Mouse (Mus musculus) adrenal gland, postnatal 4 days (tissue): ENCODE data around the gene Zfp626. TPM values are rescaled to one million over a fixed set of nuclear protein-coding genes. Genes with fewer than 3 reads are reported as not detected.
A peak's percentile ranks its signal among the peaks of the same experiment; 100 is the strongest.
"Not testable (repeated sequence)": the region's sequence is repeated elsewhere in the genome, so short reads cannot be mapped to it uniquely, and the experiment has no call there.

Experiments used
- DNase-seq, 2 experiments: peaks; one replicate each; pipeline ENCODE4 v3.0.0; 2021 to 2022; ENCODE audit warnings: low spot score in 2 of 2, mixed read lengths in 2 of 2
- total RNA-seq, 2 experiments: library from RNA; stranded (reverse); gene quantifications; 2 replicates each; pipeline ENCODE4 v1.2.3; 2021

Zfp626 gene
- total RNA-seq, 2 experiments from 2014 or later, result 10.0 to 12.5 TPM

DNA sequence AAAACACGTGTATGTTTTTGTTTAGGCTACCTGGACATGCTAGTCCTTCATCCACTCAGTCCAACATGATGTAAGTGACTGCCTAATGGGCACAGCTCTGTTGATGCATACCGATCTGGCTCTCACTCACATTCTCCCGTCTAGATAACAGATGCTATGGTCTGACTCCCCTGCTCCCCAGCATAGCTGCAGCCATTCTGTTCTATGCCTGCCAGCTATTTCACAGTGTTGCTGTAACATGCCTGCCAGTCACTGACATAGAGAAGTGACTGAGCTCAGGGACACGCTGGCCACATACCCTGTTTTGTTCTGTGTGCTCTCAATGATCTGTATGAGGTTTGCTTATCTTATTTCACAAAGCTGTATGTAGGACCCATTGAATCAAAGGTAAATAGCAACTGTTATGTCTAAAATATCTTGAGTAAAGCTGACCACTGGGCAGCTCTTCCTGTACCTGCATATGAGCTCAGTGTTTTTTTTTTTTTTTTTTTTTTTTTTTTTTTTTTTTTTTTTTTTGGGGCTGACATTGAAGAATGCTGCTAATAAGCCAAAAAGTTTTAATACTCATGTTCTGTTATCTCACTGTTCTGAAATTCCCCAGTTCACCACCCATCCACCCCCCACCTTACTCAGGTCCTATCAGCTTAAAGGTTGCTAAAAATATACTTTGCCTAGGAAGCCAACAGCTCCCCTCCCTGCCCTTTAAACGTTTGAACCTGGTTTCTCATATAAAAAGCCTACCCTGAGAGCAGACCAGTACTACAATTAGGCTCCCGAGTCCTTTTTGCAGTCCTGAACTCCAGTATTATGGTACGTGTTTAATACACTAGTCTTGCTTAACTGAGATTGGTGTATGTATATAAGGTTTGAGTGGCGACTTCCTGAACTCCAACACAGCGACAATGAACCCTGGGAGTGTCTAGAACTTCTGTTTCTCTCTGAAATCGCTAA lies 52.6 kb downstream of the Zfp626 start:
- no peak for DNase-seq

DNA sequence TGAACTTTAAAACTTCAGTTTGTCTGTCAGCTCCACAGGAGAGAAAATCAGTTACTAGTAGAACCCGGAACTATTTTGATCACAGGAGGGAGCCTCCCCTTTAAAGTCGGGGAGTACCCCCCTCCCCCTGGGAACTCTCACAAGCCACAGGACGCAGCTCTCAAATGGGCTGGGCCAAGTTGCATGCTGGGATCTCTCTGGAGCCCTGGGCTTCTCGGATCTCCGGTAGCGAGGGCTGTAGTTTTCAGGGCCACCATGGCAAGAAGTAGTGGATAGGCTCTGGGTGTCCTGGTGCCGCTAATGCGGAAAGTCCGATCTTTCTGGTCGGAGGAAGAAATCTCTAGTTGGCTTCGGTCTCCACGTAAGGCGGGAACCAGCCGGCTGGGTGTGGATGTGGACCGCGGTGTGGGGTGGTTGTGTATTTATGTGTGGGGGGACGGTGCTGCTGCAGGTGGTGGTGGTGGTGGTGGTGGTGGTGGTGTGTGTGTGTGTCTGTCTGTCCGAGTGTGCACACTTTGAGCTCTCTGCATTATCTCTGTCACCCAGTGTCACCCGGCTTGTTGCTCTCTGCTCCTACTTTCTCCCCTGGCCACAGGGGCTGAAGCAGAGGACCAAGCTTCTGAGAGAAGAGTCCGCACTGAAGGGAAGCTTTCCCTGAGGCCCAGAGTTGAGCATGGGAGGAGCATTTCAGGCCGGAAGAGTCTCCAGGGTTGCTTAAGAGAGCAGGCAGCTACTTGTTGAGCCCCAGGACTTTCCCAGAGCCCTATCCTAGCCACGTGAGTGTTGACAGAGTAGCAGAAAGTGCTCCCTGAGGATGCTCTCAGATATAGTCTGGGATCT lies 53.6 kb downstream of the Zfp626 start:
- DNase-seq, result peak; percentile 40 to 64

DNA sequence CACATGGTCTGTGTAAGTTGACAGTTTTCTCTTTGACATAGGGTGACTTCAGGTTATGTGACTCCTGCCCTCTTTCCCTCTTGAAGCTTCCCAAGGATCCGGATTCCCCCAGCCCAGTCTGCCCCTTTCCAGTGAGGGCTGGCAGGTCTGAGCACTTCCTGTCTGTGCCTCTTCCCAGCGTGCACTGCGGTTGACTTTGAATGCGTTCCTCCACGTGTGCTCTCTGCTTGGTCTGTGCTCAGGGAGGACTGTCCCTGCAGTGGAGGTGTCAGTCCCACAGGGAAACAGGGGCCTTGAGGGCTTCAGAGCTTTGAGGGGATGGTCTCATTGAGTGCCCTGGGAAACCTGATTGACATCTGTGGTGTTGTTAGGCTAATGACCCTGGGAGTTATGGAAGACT lies 55.6 kb downstream of the Zfp626 start:
- DNase-seq, result not testable (repeated sequence)

Other genes with a start within 250 kb of the Zfp626 start
- 100 to 1,000 TPM; 195 to 220 TPM for gene Akt2, start 215.6 kb upstream of the Zfp626 start, total RNA-seq
- 1 to 10 TPM; 1.1 to 1.6 TPM for gene Ttc9b, start 153.3 kb upstream of the Zfp626 start, total RNA-seq
- 10 to 100 TPM; 30.3 to 31.9 TPM for gene Map3k10, start 132.6 kb upstream of the Zfp626 start, total RNA-seq
- 1 to 10 TPM; 2.9 to 3.5 TPM for gene Zfp607b, start 117.9 kb upstream of the Zfp626 start, total RNA-seq
- 10 to 100 TPM; 21.6 to 23.0 TPM for gene Zfp60, start 75.8 kb upstream of the Zfp626 start, total RNA-seq
- 1 to 10 TPM; 4.4 to 5.4 TPM for gene Zfp59, start 31.4 kb downstream of the Zfp626 start, total RNA-seq
- gene Zfp607a, start 50.3 kb downstream of the Zfp626 start, total RNA-seq, result 1 to 10 TPM; 8.9 to 9.2 TPM
- gene Zfp974, start 122.3 kb downstream of the Zfp626 start, total RNA-seq, result 10 to 100 TPM; 17.5 to 18.2 TPM
- gene Zfp780b, start 172.0 kb downstream of the Zfp626 start, total RNA-seq, result 10 to 100 TPM; 14.1 to 14.7 TPM
- gene Zfp850, start 206.9 kb downstream of the Zfp626 start, total RNA-seq, result 1 to 10 TPM; 3.4 to 4.1 TPM
- 100 to 1,000 TPM; 144 to 157 TPM for gene Psmc4, start 242.9 kb downstream of the Zfp626 start, total RNA-seq